Mouse (Mus musculus) layer of hippocampus, postnatal 14 days (tissue): Measurements from ENCODE around the gene Aim2. TPM values are rescaled to one million over a fixed set of nuclear protein-coding genes. Genes with fewer than 3 reads are reported as not detected.

Experiments
- DNase-seq, 2 experiments: peaks; one replicate each; pipeline ENCODE4 v3.0.0; 2021 to 2022; ENCODE audit warnings: low spot score in 2 of 2, mixed read lengths in 1 of 2
- total RNA-seq, 2 experiments: library from RNA; stranded (reverse); gene quantifications; 2 replicates each; pipeline ENCODE4 v1.2.3; 2021

Gene Aim2
- total RNA-seq, 2 experiments from 2014 or later = 2.9 to 4.0 TPM

GRCm38 (mm10) chr1:173343934-173344333, 6.7 kb upstream of the Aim2 start:
- no peak for DNase-seq

DNA sequence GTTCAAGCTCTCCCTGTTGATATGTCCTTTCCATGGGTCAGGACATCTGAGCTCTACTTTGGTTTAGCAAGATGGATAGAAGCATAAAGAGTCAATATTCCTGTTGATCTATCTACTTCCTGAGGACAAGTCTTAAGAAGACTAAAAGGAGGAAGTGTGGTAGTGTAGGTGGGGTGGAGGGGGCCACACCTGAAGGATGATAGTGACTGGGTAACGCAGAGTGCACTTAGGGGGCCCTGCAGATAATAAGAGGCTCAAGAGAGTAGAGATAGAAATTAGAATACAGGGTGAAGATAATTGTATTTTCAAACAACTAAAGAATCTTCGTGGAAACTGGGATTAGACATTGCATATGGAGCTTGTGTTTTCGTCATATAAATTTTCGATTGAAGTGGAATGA, 5.6 kb upstream of the Aim2 start:
- no peak for DNase-seq

DNA sequence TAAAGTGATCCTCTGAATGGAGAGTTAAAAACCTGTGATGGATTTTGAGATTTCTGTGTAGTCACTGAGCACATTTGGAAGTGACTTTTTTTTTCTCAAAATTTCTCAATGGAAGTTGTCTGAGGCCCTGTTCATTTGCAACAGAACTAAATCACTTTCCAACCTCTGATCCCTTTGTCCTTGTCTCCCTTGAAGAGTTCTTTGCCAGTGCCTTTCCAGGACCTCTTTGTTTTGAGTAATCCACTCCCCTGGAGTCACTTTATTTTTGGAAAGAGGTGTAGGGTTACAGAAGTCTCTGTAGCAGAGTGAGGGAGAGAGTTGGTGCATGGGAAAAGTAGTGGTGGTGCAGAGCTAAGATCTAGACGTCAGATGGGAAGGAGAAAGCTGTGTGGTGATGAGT, 2.2 kb upstream of the Aim2 start:
- DNase-seq = no peak

GRCm38 (mm10) chr1:173349192-173349591, 1.5 kb upstream of the Aim2 start:
- no peak for DNase-seq

DNA sequence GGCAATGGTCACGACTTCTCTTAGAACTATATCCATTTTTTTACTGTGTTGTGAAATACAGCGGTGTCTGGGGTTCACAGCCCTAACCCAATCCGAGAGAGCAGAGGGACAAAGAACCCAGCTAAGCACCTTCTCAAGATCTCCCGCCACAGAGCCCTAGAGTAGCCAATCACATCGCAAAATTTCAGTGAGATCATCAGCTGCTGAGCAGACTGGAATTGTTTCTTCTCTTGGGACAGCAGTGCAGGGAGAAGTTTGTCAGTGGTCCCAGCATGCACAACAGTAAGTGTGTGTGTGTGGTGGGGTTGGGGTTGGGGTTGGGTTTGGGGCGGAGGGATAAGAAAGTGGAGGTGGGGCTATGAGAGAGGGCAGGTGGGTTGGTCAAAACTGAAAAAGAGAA, 733 bp upstream of the Aim2 start:
- no peak for DNase-seq

GRCm38 (mm10) chr1:173355107-173355846, 4.6 kb downstream of the Aim2 start:
- no peak for DNase-seq

DNA sequence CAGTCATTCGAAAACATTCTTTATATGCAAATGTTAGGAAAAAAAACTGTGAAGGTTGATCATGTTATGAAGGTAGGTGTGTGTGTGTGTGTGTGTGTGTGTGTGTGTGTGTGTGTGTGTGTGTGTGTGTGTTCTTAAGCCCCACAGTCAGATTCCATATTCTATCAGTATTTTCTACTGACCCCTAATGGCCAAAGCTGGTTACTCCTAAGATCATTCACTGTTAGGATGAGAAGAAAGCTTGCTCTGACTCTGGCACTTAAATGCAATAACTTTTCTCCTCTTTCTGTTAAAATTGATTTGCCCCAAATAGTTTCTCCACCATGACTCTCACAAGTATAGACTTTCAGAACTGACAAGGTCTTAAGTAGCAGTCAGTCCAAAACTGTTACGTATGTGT, 6.0 kb downstream of the Aim2 start:
- no peak for DNase-seq

DNA sequence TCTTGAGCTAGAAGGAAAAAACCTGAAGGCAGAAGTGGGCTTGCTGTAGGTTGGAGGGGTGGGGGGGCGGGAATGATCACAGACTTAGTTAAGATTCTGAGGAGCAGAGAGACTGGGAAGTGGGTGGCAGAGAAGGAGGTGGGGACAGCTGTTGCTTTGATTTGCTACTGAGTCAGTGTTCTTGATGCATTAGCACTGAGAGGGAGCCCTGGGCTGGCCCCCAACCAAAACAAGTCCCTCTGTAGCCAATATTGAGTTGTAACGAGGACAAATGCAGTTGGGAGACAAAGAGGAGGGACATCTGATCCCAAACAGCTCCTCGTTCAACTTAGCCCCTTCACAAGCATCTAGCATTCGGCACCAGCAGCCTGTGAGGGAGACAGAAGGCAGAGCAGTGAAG, 7.1 kb downstream of the Aim2 start:
- DNase-seq = peak in 1 of 2 experiments; percentile 49

DNA sequence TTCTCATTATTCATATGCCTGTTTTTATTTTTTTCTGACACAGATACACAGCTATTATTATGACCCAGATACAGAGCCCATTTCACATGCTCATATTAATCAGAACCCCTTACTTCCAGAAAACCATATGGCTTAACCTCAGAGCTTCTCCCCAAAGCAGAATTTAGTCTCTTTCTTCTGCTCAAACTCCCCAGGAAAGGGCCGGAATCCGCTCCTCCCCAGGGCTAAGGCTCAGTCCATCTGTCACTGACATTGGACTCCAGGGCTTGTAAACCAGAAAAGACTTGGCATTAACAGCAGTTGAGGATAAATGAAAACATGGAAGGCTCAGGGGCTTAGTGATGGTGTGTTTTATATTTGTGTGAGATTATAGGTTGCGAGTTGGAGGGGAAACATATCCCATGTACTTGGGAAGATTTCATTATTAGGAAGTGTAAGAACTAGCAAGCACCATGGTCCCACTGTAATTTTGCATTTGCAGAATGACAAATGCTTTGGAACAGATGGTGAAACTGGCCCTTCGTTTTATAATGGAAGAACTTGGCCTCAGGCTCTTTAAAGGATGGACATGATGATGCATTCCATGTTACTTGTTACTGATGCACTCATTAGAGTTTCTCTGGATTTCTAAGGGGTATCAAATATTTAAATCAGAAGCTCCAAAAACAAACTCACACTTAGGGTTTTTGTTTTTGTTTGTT, 9.1 kb downstream of the Aim2 start:
- DNase-seq = no peak

DNA sequence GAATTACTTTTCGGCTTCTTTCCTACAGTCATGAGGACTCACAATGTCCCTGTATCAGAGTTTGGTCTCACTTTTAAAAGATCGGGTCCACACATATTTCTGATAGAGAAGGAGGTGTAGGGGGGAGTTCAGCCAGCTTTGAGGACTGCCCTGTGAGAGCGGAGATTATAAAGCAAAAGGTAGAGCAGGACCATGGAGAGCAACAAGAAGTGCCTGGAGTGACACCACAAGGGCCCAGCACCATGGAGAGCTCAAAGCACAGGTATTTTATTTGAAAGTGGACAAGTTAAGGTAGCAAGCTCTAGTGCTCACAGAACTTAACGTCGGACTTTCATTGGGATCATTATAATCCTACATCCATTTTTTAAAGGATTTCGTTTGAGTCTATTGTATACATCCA, 11.0 kb downstream of the Aim2 start:
- no peak for DNase-seq

- DNase-seq = no peak
These were observed 12.8 kb downstream of the Aim2 start for GRCm38 (mm10) chr1:173363436-173363835.

GRCm38 (mm10) chr1:173364125-173364800, 13.6 kb downstream of the Aim2 start:
- DNase-seq = no peak

DNA sequence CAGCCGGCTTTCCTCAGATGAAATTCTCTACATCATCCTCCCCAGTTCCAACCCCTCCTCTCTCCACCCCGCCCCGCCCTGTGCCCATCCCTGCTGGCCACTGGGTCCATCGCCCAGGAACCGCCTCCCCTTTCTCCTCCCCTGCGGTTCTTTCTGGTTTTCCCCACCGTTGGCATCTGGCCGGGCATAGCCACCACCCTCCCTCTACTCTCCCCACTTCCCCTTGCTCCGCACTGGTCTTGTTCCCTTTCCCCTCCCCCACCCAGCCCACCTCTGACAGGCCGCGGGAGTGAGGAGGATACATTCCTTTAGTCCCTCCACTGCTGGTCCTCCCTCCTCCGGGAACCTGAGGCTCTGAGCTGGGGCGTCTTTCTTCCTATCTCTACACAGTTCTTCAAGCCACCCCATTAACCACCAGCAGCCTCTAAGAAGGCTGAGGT, 15.3 kb downstream of the Aim2 start:
- DNase-seq = no peak

- DNase-seq = peak in 1 of 2 experiments; percentile 42
These were observed 16.1 kb downstream of the Aim2 start for GRCm38 (mm10) chr1:173366701-173367355.

GRCm38 (mm10) chr1:173367356-173368046, 16.8 kb downstream of the Aim2 start, which contains the start of gene Cadm3:
Gene Cadm3, minus strand, starts transcription at chr1:173367695.
- peak; percentile 84 to 86 for DNase-seq

- no peak for DNase-seq
These were observed 18.9 kb downstream of the Aim2 start for GRCm38 (mm10) chr1:173369611-173370010.

DNA sequence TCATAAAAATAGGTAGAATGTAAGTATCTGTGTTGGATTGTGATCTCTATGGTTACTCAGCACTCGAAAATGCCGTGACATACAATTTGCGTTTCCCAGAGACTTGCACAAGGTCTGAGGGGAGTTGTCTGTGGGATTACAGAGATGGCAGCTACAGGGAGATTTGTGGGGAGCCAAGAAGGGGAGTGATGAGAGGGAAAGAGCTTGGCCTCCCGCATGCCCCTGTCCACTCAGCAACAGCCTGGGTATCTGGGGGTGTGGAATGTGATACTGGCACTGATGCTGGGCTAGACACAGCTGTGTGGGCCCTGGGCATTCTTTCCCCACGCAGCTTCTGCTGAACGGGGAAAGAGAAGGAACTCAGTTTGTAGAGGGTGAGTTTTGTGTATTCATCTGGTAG, 19.8 kb downstream of the Aim2 start:
- DNase-seq = no peak

GRCm38 (mm10) chr1:173371586-173371985, 20.9 kb downstream of the Aim2 start:
- no peak for DNase-seq

DNA sequence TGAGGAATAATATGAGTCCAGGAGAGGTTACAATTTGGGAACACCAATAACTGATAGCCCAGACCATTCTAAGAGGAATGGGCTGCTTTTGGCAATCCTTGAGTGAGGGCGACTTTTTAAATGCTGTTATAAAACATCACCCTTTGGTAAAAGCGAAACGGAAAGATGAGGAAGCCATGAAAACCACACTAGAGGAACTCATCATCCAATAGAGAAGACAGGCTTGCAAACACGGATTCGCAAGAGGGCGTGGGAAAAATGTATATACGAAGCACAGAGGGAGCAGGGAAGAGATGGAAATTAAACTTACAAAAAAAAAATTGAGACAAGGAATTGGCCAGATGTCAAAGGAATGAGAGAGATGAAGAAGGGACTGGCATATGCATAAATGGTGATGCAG, 23.3 kb downstream of the Aim2 start:
- no peak for DNase-seq

GRCm38 (mm10) chr1:173377380-173378112, 26.9 kb downstream of the Aim2 start:
- DNase-seq = peak; percentile 73 to 83
